Mouse (Mus musculus) liver, embryonic 14.5 days (tissue): ENCODE data around the gene Pxdc1.

Source experiments
- CTCF ChIP-seq: IDR thresholded peaks from 2 replicates; pipeline ENCODE4 v1.5.1; 2016; ENCODE audit warnings: antibody characterized with exemption, low read depth, control low read depth
- EP300 ChIP-seq: IDR thresholded peaks from 2 replicates; pipeline ENCODE4 v1.6.1; 2016; ENCODE audit warnings: antibody characterized with exemption, low read depth

DNA sequence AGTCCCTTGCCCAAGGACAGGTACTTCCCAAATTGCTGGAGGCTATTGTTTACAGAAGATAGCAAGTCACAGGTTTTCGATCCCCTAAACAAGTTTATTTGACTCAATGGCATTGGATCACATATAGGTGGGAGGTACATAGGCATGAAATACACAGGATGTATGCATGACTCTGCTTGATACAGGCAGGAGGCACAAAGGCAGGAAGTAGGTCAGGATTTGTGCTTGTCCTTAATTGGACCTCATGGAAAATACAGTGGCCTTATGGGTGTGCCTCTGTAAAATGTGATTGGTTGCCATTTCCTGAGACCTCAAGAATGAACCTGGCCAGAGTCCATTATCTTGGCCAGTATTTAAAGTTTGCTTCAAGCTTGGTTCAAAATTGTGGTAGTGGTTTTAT, 48.9 kb downstream of the Pxdc1 start:
- TF ChIP-seq CTCF = no peak
- TF ChIP-seq EP300 = no peak
